Mouse (Mus musculus): ENCODE measurements around the gene Lgi2.

Lgi2 gene

GRCm38 (mm10) chr5:52565813-52566531 is at the start of gene Lgi2:
Gene Lgi2 (minus strand): TSS chr5:52566462.
- no peak for DNase-seq

- DNase-seq, result no peak
These were observed 49.2 kb upstream of the Lgi2 start for GRCm38 (mm10) chr5:52615421-52615820.

GRCm38 (mm10) chr5:52614686-52615085 is 48.4 kb upstream of the Lgi2 start:
- DNase-seq, result no peak

- no peak for DNase-seq
These were observed 46.5 kb upstream of the Lgi2 start for GRCm38 (mm10) chr5:52612776-52613175.

- no peak for DNase-seq
These were observed 45.1 kb upstream of the Lgi2 start for GRCm38 (mm10) chr5:52611315-52611895.

GRCm38 (mm10) chr5:52610306-52610705 is 44.0 kb upstream of the Lgi2 start:
- DNase-seq, result no peak

- DNase-seq, result no peak
These were observed 43.4 kb upstream of the Lgi2 start for GRCm38 (mm10) chr5:52609672-52610071.

GRCm38 (mm10) chr5:52604582-52605041 is 38.4 kb upstream of the Lgi2 start:
- DNase-seq, result no peak

GRCm38 (mm10) chr5:52590612-52591011 is 24.4 kb upstream of the Lgi2 start:
- no peak for DNase-seq

GRCm38 (mm10) chr5:52588650-52589049 is 22.4 kb upstream of the Lgi2 start:
- no peak for DNase-seq

- peak; percentile 18 for DNase-seq
These were observed 21.1 kb upstream of the Lgi2 start for GRCm38 (mm10) chr5:52587291-52587733.

- DNase-seq, result no peak
These were observed 6.3 kb upstream of the Lgi2 start for GRCm38 (mm10) chr5:52572572-52572971.

GRCm38 (mm10) chr5:52570746-52571145 is 4.5 kb upstream of the Lgi2 start:
- no peak for DNase-seq

- DNase-seq, result no peak
These were observed 949 bp downstream of the Lgi2 start for GRCm38 (mm10) chr5:52565214-52565812.

GRCm38 (mm10) chr5:52564351-52564750 is 1.9 kb downstream of the Lgi2 start:
- DNase-seq, result no peak

- DNase-seq, result peak; percentile 22
These were observed 6.0 kb downstream of the Lgi2 start for GRCm38 (mm10) chr5:52560240-52560639.

GRCm38 (mm10) chr5:52555526-52555925 is 10.7 kb downstream of the Lgi2 start:
- no peak for DNase-seq

- no peak for DNase-seq
These were observed 15.0 kb downstream of the Lgi2 start for GRCm38 (mm10) chr5:52551318-52551632.

GRCm38 (mm10) chr5:52550613-52551317 is 15.5 kb downstream of the Lgi2 start:
- no peak for DNase-seq

- peak; percentile 26 for DNase-seq
These were observed 19.3 kb downstream of the Lgi2 start for GRCm38 (mm10) chr5:52546950-52547349.

- DNase-seq, result no peak
These were observed 22.5 kb downstream of the Lgi2 start for GRCm38 (mm10) chr5:52543770-52544169.

- peak; percentile 21 for DNase-seq
These were observed 26.1 kb downstream of the Lgi2 start for GRCm38 (mm10) chr5:52540186-52540585.

- peak; percentile 12 for DNase-seq
These were observed 26.8 kb downstream of the Lgi2 start for GRCm38 (mm10) chr5:52539483-52539882.

GRCm38 (mm10) chr5:52537024-52537423 is 29.2 kb downstream of the Lgi2 start:
- peak; percentile 18 for DNase-seq

All from lung, postnatal 14 days (tissue).